Mouse (Mus musculus) embryonic facial prominence, embryonic 12.5 days (tissue): ENCODE measurements at regions not wholly inside any gene's neighbourhood (a gene's known extent, or its start where the extent isn't known, plus 50 kb on each side); places are given as distances from the start of the nearest gene placed in this dataset.

ENCODE experiments used
- ATAC-seq: fragments of 200-750 bp; cut with Nextera tagmentation; 2 replicates; pipeline ENCODE4 v1.8.0; 2017; ENCODE audit not compliant: insufficient number of reproducible peaks, insufficient read depth, low FRiP score, low TSS enrichment
- H3K27ac ChIP-seq: fragments of 300-500 bp; sonication (generic); 2 replicates; pipeline ENCODE4 v1.5.1; 2016; ENCODE audit warnings: mild to moderate bottlenecking
- H3K27me3 ChIP-seq: fragments of 300-500 bp; sonication (generic); 2 replicates; pipeline ENCODE4 v1.6.1; 2016; ENCODE audit warnings: mild to moderate bottlenecking, moderate library complexity
- H3K36me3 ChIP-seq: fragments of 300-500 bp; sonication (generic); 2 replicates; pipeline ENCODE4 v1.6.1; 2016; ENCODE audit warnings: mild to moderate bottlenecking
- H3K4me1 ChIP-seq: fragments of 300-500 bp; sonication (generic); 2 replicates; pipeline ENCODE4 v1.6.1; 2016
- H3K4me2 ChIP-seq: fragments of 300-500 bp; sonication (generic); replicated peaks from 2 replicates; pipeline ENCODE4 v1.6.1; 2016; ENCODE audit warnings: mild to moderate bottlenecking, moderate library complexity
- H3K4me3 ChIP-seq: fragments of 300-500 bp; sonication (generic); 2 replicates; pipeline ENCODE4 v1.5.1; 2016; ENCODE audit warnings: mild to moderate bottlenecking
- H3K9ac ChIP-seq: fragments of 300-500 bp; sonication (generic); 2 replicates; pipeline ENCODE4 v1.6.1; 2016; ENCODE audit warnings: mild to moderate bottlenecking, moderate library complexity
- H3K9me3 ChIP-seq: fragments of 300-500 bp; sonication (generic); 2 replicates; pipeline ENCODE4 v1.6.1; 2016; ENCODE audit warnings: mild to moderate bottlenecking, moderate library complexity
- WGBS: fragments of 180-500 bp; shearing (Covaris S2); methylation state at CpG from one replicate; pipeline ENCODE4 v1.1.7; 2016; 5-methylcytosine and 5-hydroxymethylcytosine counted together

DNA sequence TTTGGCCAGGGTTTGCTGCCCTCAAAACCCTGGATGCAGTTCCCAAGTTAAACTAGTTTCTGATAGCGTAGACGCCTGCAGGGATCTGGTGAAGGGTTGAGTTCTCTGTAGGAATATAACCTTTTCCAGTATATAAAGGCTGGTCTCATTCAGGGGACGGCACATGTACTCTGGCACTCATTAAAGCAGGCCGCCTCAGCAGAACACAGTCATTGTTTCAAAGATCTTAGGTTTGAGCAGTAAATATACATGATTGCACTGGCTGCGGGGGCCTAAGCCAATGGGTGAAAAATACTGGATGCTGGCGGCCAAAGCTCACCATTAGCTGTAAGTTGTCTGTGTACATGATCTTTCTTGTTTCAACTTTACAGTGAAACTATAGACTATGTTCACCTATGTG lies 137.9 kb upstream of the Klf14 start:
- ATAC-seq, result no peak
- no peak overlapping the region for H3K9ac ChIP-seq
- 62% methylated on average over 6 of the region's 6 CpGs for WGBS

DNA sequence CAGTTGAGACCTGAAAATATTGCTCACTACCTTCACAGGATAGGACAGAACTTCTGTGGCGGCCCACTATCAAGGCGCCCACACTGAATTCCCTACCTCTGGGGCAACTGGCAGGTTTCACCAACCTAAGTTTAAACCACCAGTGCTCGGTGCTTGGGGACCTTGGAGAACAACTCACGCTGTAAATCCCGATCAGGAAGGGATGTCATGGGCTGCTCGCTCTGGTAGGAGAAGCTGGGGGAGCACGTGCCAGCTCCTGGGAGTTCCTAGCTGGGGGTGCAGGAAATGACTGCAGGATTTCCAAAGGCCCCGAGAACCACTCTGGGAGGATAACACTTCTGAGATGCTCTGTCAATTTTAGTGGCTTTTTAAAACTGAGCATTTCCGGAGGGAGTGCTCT lies 138.4 kb upstream of the Klf14 start:
- no peak for ATAC-seq
- 83% methylated on average over 9 of the region's 9 CpGs for WGBS

More for the DNA sequence above, 137.9 kb upstream of the Klf14 start:
- H3K9me3 ChIP-seq, result no peaks in the 10 kb centered on the region
- H3K4me2 ChIP-seq, result no peak overlapping the region
- H3K27ac ChIP-seq, result no peak overlapping the region
- H3K36me3 ChIP-seq, result no peaks in the 10 kb centered on the region
- H3K4me1 ChIP-seq, result peaks cover 10% of the 10 kb centered on the region; the same call in 1 of the 2 replicates
- H3K4me3 ChIP-seq, result no peak overlapping the region
- H3K27me3 ChIP-seq, result no peaks in the 10 kb centered on the region

DNA sequence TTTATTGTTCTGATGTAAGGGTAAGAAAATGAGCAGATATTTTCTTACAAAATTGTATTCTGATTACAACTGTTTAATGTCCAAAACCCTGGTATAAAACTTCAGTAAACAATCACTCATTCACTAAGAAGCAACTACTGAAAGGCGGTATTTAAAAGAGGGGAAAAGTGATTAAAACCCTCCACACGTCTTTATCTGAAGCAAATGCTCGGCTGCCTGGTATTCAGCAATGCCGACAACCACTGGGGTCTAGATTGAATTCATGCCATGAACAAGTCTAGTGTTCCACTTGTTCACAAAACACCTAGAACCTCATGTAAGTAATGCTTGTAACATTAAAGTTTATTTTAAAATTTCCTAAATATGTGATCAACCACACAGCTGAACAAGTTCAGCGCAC lies 139.2 kb upstream of the Klf14 start:
- WGBS, result 75% methylated on average over 5 of the region's 5 CpGs
- no peaks in the 10 kb centered on the region for H3K36me3 ChIP-seq
- no peak overlapping the region for H3K4me2 ChIP-seq
- no peak overlapping the region for H3K9ac ChIP-seq
- H3K27ac ChIP-seq, result no peak overlapping the region
- H3K27me3 ChIP-seq, result no peaks in the 10 kb centered on the region
- H3K4me3 ChIP-seq, result no peak overlapping the region
- no peaks in the 10 kb centered on the region for H3K9me3 ChIP-seq
- no peak for ATAC-seq
- peaks cover 10% of the 10 kb centered on the region; the same call in 1 of the 2 replicates for H3K4me1 ChIP-seq

More for the DNA sequence above, 138.4 kb upstream of the Klf14 start:
- Histone ChIP-seq H3K27me3 (no peaks in the 10 kb centered on the region), H3K4me1 (peaks cover 10% of the 10 kb centered on the region; the same call in 1 of the 2 replicates), H3K9ac (no peak overlapping the region), H3K36me3 (no peaks in the 10 kb centered on the region), H3K4me2 (no peak overlapping the region), H3K4me3 (no peak overlapping the region), H3K9me3 (no peaks in the 10 kb centered on the region), H3K27ac (no peak overlapping the region)

DNA sequence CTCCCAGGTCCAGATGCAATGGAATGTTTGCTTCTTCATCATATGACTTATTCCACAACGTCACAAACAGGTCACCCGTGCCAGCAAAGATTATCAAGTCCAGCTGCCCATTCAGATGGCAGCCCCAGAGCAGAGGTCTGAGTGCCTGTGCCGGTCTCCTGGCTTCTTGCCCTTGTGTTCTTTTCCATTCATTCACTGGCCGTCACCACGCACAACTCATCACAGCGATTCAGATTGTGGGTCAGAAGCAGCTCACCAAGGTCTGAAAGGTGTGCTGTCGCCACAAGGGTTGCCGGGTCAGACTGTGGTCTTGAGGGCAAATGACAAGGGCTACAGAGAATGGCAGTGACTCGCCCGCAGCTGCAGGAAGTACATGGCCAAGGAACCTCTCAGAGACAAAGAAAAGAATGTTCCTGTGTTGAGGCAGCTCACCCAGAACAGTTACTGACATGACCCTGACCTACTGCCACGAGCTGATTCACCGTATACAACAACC lies 141.3 kb upstream of the Klf14 start:
- ATAC-seq, result no peak
- no peaks in the 10 kb centered on the region for H3K27me3 ChIP-seq
- no peak overlapping the region for H3K9ac ChIP-seq
- no peak overlapping the region for H3K27ac ChIP-seq
- no peaks in the 10 kb centered on the region for H3K36me3 ChIP-seq
- H3K9me3 ChIP-seq, result no peaks in the 10 kb centered on the region
- H3K4me3 ChIP-seq, result no peak overlapping the region
- peaks cover 10% of the 10 kb centered on the region; the same call in 1 of the 2 replicates for H3K4me1 ChIP-seq
- WGBS, result 70% methylated on average over 12 of the region's 12 CpGs
- no peak overlapping the region for H3K4me2 ChIP-seq

DNA sequence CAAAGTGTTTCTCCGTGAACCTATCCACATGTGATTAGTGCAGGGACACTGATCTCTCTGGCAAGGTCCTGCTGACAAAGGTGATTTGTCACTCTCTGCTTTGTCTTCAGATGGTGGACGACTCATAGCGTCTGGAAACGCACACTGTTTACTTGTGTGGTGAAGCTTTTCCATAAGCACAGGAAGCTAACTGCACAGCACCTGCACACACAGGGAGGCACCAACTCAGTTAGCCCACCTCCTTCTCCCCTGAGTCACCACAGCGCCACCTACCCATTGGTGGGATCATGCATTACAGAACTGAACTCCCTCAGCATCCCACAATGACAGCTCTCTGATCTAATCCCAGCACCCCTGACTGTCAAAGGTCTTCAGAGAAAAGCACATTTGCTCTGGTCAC lies 141.9 kb upstream of the Klf14 start:
- Histone ChIP-seq H3K27me3 (no peaks in the 10 kb centered on the region), H3K4me1 (peaks cover 10% of the 10 kb centered on the region; the same call in 1 of the 2 replicates), H3K9ac (no peak overlapping the region), H3K36me3 (no peaks in the 10 kb centered on the region), H3K4me3 (no peak overlapping the region), H3K27ac (no peak overlapping the region), H3K4me2 (no peak overlapping the region), H3K9me3 (no peaks in the 10 kb centered on the region)
- no peak for ATAC-seq
- 62% methylated on average over 5 of the region's 5 CpGs for WGBS

- Histone ChIP-seq H3K27ac (no peak overlapping the region), H3K4me1 (no peaks in the 10 kb centered on the region), H3K9me3 (peaks cover 6% of the 10 kb centered on the region), H3K36me3 (no peaks in the 10 kb centered on the region), H3K27me3 (no peaks in the 10 kb centered on the region), H3K9ac (no peak overlapping the region), H3K4me2 (no peak overlapping the region), H3K4me3 (no peak overlapping the region)
- WGBS, result 80% methylated on average over 10 of the region's 10 CpGs
- ATAC-seq, result no peak
Measured at GRCm38 (mm10) chr6:31106144-31106836, 147.4 kb upstream of the Klf14 start.

- no peak for ATAC-seq
- H3K36me3 ChIP-seq, result no peaks in the 10 kb centered on the region
- WGBS, result 87% methylated on average over 10 of the region's 10 CpGs
Measured at GRCm38 (mm10) chr6:31106856-31107359, 148.0 kb upstream of the Klf14 start.

DNA sequence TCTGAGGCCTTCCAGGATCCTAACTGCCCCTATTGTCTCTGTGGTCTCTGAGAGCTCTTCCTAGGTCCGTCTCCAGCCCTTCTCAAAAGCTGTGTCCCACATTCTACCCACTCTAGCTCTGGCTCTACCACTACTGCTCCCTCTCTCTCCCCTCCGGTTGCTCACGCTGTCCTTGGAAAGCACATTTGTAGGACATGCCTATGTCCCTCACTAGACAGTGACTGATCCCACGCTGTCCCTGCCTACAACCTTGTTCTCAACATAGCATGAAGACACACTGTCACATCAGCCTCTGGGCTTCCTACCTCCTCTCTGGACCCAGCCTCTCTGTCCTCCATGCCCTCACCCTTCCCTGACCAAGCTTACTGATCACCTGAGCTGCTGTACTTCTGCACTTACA lies 148.5 kb upstream of the Klf14 start:
- no peaks in the 10 kb centered on the region for H3K36me3 ChIP-seq
- 89% methylated on average over 4 of the region's 4 CpGs for WGBS
- no peak overlapping the region for H3K4me2 ChIP-seq
- H3K27ac ChIP-seq, result no peak overlapping the region
- no peak for ATAC-seq
- no peak overlapping the region for H3K9ac ChIP-seq
- H3K4me3 ChIP-seq, result no peak overlapping the region
- H3K4me1 ChIP-seq, result no peaks in the 10 kb centered on the region
- H3K9me3 ChIP-seq, result peaks cover 6% of the 10 kb centered on the region
- H3K27me3 ChIP-seq, result no peaks in the 10 kb centered on the region

More at GRCm38 (mm10) chr6:31106856-31107359, 148.0 kb upstream of the Klf14 start:
- H3K9ac ChIP-seq, result no peak overlapping the region
- no peak overlapping the region for H3K4me3 ChIP-seq
- no peak overlapping the region for H3K27ac ChIP-seq
- peaks cover 6% of the 10 kb centered on the region for H3K9me3 ChIP-seq
- no peaks in the 10 kb centered on the region for H3K4me1 ChIP-seq
- H3K4me2 ChIP-seq, result no peak overlapping the region
- no peaks in the 10 kb centered on the region for H3K27me3 ChIP-seq

- Histone ChIP-seq H3K9me3 (peaks cover 6% of the 10 kb centered on the region), H3K4me2 (no peak overlapping the region), H3K36me3 (no peaks in the 10 kb centered on the region), H3K27ac (no peak overlapping the region), H3K27me3 (no peaks in the 10 kb centered on the region), H3K4me3 (no peak overlapping the region), H3K9ac (no peak overlapping the region), H3K4me1 (no peaks in the 10 kb centered on the region)
- 94% methylated on average over 5 of the region's 5 CpGs for WGBS
- no peak for ATAC-seq
Measured at GRCm38 (mm10) chr6:31107916-31108685, 149.2 kb upstream of the Klf14 start.

GRCm38 (mm10) chr6:31109604-31110003 lies 150.7 kb upstream of the Klf14 start:
- no peaks in the 10 kb centered on the region for H3K4me1 ChIP-seq
- no peak overlapping the region for H3K27ac ChIP-seq
- peaks cover 6% of the 10 kb centered on the region for H3K9me3 ChIP-seq
- H3K27me3 ChIP-seq, result no peaks in the 10 kb centered on the region
- H3K9ac ChIP-seq, result no peak overlapping the region
- no peak for ATAC-seq
- no peak overlapping the region for H3K4me2 ChIP-seq
- no peaks in the 10 kb centered on the region for H3K36me3 ChIP-seq
- WGBS, result 98% methylated on average over 4 of the region's 4 CpGs
- H3K4me3 ChIP-seq, result no peak overlapping the region

GRCm38 (mm10) chr6:31112293-31113077 lies 153.6 kb upstream of the Klf14 start:
- H3K9me3 ChIP-seq, result peaks cover 6% of the 10 kb centered on the region
- no peak overlapping the region for H3K4me2 ChIP-seq
- no peak for ATAC-seq
- no peaks in the 10 kb centered on the region for H3K27me3 ChIP-seq
- WGBS, result 85% methylated on average over 13 of the region's 13 CpGs
- H3K4me1 ChIP-seq, result no peaks in the 10 kb centered on the region
- no peak overlapping the region for H3K4me3 ChIP-seq
- no peaks in the 10 kb centered on the region for H3K36me3 ChIP-seq
- H3K9ac ChIP-seq, result no peak overlapping the region
- no peak overlapping the region for H3K27ac ChIP-seq
